Mouse (Mus musculus): ENCODE results near the gene Mfap5. TPM values are rescaled to one million over a fixed set of nuclear protein-coding genes. Genes with fewer than 3 reads are reported as not detected.
A peak's percentile ranks its signal among the peaks of the same experiment; 100 is the strongest.
"Not testable (repeated sequence)": the region's sequence is repeated elsewhere in the genome, so short reads cannot be mapped to it uniquely, and the experiment has no call there.

Mfap5 gene
- polyA plus RNA-seq (2015; fragmentation: Nextera tagmentation; extraction: Ambion mirVana): 32.9 and 36.3 TPM in 2 replicates

DNA sequence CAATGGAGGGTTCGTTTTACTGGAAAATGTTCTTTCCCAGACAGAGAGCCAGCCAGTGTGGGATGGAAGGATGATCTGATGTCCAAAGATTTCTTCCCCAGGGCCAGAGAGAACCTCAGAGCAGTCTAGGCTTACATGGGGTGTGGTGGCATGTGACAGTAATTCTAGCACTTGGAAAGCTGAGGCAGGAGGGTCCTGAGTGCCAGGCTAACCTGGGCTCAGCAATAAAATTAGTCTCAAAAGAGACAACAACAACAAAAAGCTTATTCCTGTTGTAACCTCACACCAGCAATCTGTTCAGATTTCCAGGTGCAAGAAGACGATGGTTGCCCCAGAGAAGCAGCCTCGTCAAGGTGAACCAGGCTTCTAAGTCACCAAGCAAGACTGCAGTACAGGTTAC is at the start of gene Mfap5:
TSS of gene Mfap5 (plus strand) at position 301 of the 400 bp plus-strand sequence.
- no peak within 1 kb of the TSS for H3K4me3 ChIP-seq
- no peaks in the 10 kb centered on the region for H3K9me3 ChIP-seq (replicated peaks)
- H3K4me1 ChIP-seq (replicated peaks): no peaks in the 10 kb centered on the region
- H3K4me2 ChIP-seq: no peak within 1 kb of the TSS
- ATAC-seq (replicated peaks; ENCODE audit: insufficient number of reproducible peaks, insufficient read depth, low FRiP score, low read depth): no peak
- 87% methylated on average over 3 of the region's 3 CpGs for WGBS
- no peaks in the 10 kb centered on the region for H3K36me3 ChIP-seq
- H3K27ac ChIP-seq: no peak within 1 kb of the TSS
- H3K27me3 ChIP-seq: no peaks in the 10 kb centered on the region; the same call in 1 of the 2 replicates
- no peak within 1 kb of the TSS for H3K9ac ChIP-seq

DNA sequence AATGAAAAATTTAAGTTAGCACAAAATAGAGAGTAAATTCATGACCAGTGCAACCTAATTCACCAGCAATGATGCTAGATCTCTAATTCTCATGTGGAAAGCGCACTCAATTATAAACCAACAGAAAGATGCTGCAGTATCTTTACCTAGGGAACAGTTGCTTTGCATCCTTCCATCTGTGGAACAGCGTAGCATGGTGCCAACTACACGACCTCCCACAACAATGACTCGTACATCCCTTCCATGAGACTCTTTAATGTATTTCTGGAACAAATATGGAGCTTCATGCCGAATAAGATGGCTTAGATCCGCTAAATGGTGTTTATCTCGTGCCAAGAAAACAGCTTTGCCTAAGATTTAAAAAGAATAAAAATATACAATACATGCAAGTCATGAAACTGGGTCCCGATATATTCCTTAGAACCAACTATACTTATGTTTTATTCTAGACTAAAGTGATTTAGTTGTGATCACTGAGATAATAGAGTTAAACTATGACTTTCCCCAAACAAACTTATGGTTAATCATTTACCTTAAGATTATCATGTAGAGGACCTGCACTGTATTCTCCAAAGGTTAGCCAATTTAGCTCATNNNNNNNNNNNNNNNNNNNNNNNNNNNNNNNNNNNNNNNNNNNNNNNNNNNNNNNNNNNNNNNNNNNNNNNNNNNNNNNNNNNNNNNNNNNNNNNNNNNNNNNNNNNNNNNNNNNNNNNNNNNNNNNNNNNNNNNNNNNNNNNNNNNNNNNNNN is 46.5 kb upstream of the Mfap5 start:
- Histone ChIP-seq H3K4me1 (replicated peaks) (no peaks in the 10 kb centered on the region), H3K9ac (no peak overlapping the region), H3K4me2 (no peak overlapping the region), H3K4me3 (no peak overlapping the region), H3K27ac (no peak overlapping the region), H3K36me3 (no peaks in the 10 kb centered on the region), H3K27me3 (no peaks in the 10 kb centered on the region), H3K9me3 (replicated peaks) (no peaks in the 10 kb centered on the region)
- ATAC-seq (replicated peaks; ENCODE audit: insufficient number of reproducible peaks, insufficient read depth, low FRiP score, low read depth): no peak
- WGBS: 87% methylated on average over 8 of the region's 8 CpGs

DNA sequence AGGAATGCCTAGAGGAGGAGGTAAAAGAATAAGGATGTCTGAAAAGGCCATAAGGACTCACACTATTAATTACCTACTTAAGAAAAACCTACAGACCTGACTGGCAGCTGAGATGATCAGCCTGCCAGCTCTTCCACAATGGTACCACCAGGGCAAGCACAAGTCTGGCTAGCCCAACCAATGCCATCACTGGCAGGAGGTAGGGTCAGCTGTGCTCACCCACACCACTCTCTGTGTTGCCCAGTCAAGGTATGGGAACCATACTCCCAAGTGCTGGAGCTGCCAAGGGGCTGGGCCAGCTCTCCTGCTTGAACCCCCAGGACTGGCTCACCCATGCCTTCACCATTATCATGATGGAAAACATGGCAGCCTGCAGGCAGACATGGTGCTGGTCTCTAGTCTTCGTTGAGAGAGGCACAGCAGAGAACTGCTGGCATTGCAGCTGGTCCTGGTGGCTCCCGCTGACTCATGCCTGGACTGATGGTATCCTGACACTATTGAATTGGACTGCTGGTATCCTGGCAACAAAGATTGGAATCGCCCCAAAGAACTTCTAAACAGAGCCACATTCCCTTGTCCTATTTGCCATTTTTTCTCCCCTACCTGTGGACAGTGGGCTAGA is 39.4 kb upstream of the Mfap5 start:
- Histone ChIP-seq H3K4me1 (replicated peaks) (no peaks in the 10 kb centered on the region), H3K9me3 (replicated peaks) (no peaks in the 10 kb centered on the region), H3K4me3 (no peak overlapping the region), H3K4me2 (no peak overlapping the region), H3K9ac (no peak overlapping the region), H3K27me3 (no peaks in the 10 kb centered on the region), H3K36me3 (no peaks in the 10 kb centered on the region), H3K27ac (no peak overlapping the region)
- WGBS: 78% methylated on average over 3 of the region's 3 CpGs
- ATAC-seq (replicated peaks; ENCODE audit: insufficient number of reproducible peaks, insufficient read depth, low FRiP score, low read depth): no peak

- Histone ChIP-seq H3K4me1 (replicated peaks) (no peaks in the 10 kb centered on the region), H3K4me3 (no peak overlapping the region), H3K27ac (no peak overlapping the region), H3K27me3 (no peaks in the 10 kb centered on the region), H3K9ac (no peak overlapping the region), H3K9me3 (replicated peaks) (no peaks in the 10 kb centered on the region), H3K36me3 (no peaks in the 10 kb centered on the region), H3K4me2 (no peak overlapping the region)
- WGBS: 87% methylated on average over 15 of the region's 15 CpGs
- no peak for ATAC-seq (replicated peaks; ENCODE audit: insufficient number of reproducible peaks, insufficient read depth, low FRiP score, low read depth)
Measured at GRCm38 (mm10) chr6:122469030-122469640, 36.5 kb upstream of the Mfap5 start.

DNA sequence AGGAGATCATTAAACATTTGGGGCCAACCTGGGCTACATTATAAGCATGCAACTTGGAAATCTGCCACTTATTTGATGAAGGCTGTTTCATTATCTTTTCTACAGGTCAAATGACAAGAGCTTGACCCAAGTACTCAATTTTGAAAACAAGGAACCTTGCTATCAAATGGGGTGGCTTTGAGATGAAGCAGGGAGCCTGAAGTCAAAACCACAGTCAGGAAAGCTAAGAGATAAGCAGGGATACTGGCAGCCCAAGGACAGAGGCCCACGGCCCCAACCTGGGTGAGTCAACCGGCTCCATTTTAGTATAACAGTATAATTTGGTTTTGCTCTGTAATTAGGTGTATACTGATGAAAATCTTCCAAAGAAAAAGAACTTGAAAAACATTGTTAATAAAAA is 35.4 kb upstream of the Mfap5 start:
- 58% methylated on average over 2 of the region's 2 CpGs for WGBS
- H3K4me1 ChIP-seq (replicated peaks): no peaks in the 10 kb centered on the region
- H3K36me3 ChIP-seq: no peaks in the 10 kb centered on the region
- H3K9ac ChIP-seq: no peak overlapping the region
- no peak overlapping the region for H3K4me3 ChIP-seq
- no peaks in the 10 kb centered on the region for H3K9me3 ChIP-seq (replicated peaks)
- H3K27ac ChIP-seq: no peak overlapping the region
- no peak overlapping the region for H3K4me2 ChIP-seq
- no peak for ATAC-seq (replicated peaks; ENCODE audit: insufficient number of reproducible peaks, insufficient read depth, low FRiP score, low read depth)
- H3K27me3 ChIP-seq: no peaks in the 10 kb centered on the region

DNA sequence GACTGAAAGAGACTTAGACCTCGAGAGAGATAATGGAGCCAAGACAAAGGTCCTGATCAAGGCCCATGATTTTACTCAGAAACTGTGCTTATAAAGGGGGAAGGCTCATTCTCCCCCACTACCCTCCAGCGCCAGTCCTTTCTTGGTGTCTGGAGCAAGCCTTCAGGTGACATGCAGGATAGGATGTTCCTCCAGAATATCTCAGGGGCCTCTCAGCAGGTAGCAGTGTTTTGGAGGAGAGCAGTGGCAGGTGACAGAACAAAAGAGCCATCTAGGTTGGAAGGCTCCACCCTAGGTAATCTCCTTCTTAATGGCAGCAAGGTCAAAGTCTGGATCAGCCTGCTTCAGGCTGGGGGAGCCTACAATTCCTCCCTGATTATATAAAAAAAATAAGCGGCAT is 34.2 kb upstream of the Mfap5 start:
- H3K9me3 ChIP-seq (replicated peaks); H3K9ac ChIP-seq; H3K27ac ChIP-seq; H3K4me2 ChIP-seq; H3K27me3 ChIP-seq; ATAC-seq (replicated peaks; ENCODE audit: insufficient number of reproducible peaks, insufficient read depth, low FRiP score, low read depth); H3K36me3 ChIP-seq; H3K4me1 ChIP-seq (replicated peaks); H3K4me3 ChIP-seq: not testable (repeated sequence)
- 77% methylated on average over 3 of the region's 3 CpGs for WGBS

DNA sequence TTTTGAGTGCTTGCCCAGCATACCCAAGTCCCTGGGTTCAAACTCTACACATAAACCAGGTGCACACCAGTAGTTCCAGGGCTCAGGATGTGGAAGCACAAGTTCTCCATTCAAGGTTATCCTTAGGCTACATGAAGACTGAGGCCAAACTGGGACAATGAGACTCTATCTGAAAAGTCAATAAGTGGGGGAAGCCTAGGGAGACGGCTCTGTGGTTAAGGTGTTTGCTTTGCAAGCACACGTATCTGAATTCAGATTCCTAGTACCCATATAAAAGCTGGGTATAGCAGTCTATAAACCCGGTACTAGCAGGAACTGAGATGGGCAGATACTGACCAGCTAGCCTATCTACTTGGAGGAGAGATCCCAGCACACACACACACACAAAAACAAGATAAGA is 27.6 kb upstream of the Mfap5 start:
- Histone ChIP-seq H3K36me3 (no peaks in the 10 kb centered on the region), H3K4me1 (replicated peaks) (no peaks in the 10 kb centered on the region), H3K27ac (no peak overlapping the region), H3K4me2 (no peak overlapping the region), H3K9me3 (replicated peaks) (no peaks in the 10 kb centered on the region), H3K9ac (no peak overlapping the region), H3K4me3 (no peak overlapping the region), H3K27me3 (no peaks in the 10 kb centered on the region)
- 68% methylated on average over 3 of the region's 3 CpGs for WGBS
- ATAC-seq (replicated peaks; ENCODE audit: insufficient number of reproducible peaks, insufficient read depth, low FRiP score, low read depth): no peak

DNA sequence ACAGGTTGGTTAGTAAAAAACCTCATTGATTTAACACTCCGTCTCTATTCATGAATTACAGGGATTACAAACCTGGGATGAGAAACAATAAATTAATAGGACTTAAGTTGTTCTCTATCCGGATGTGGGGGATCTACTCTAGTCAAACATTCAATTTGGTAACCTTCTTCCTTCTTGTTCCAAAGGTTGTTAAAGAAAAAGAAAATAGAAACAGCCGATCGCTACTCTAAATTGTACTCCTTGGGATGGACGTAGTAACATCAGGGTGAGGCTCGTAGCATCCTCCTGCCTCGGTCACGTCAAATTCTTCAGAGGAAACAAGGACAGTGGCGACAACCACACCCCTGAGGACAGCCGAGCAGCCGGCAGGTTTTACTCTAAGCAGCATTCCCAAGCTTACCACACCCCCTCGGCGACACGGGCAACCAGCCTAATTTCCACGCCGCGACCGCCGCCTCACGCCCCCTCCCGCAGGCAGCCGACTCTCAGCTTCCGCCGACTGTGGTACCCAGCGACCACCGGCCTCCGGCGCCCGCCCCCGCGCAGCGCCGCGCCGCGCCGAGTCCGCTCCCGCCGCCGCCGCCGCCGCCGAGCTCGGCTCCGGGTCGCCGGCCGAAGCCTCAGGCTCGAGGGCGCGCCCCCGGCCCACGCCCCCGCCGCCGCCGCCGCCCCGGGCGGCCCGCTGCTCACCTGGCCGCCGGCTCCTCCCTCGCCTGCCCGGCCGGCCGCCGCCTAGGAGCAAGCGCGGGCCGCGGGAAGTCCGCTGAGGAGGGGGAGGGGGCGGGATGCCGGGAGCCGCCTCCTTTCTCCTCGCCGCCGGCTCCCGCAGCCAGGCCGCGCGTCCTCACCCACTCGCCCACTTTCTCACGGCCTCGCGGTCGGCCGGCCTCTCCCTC is 20.0 kb upstream of the Mfap5 start:
- no peak overlapping the region for H3K27ac ChIP-seq
- peak; percentile 60 for ATAC-seq (replicated peaks; ENCODE audit: insufficient number of reproducible peaks, insufficient read depth, low FRiP score, low read depth)
- 3% methylated on average over 71 of the region's 91 CpGs for WGBS
- peak overlapping the region; percentile 80 for H3K4me3 ChIP-seq
- peak overlapping the region; percentile 98 for H3K4me2 ChIP-seq
- no peaks in the 10 kb centered on the region for H3K9me3 ChIP-seq (replicated peaks)
- peak overlapping the region; percentile 65 for H3K9ac ChIP-seq
- H3K4me1 ChIP-seq (replicated peaks): 0 out of 2 replicates have a peak, but pooled peaks cover 2% of the 10 kb centered on the region
- H3K36me3 ChIP-seq: no peaks in the 10 kb centered on the region
- peaks cover 48% of the 10 kb centered on the region for H3K27me3 ChIP-seq

GRCm38 (mm10) chr6:122486297-122487117 is 19.1 kb upstream of the Mfap5 start:
- peaks cover 48% of the 10 kb centered on the region for H3K27me3 ChIP-seq
- ATAC-seq (replicated peaks; ENCODE audit: insufficient number of reproducible peaks, insufficient read depth, low FRiP score, low read depth): peak; percentile 64
- peak overlapping the region; percentile 98 for H3K4me2 ChIP-seq
- no peak overlapping the region for H3K27ac ChIP-seq
- H3K9ac ChIP-seq: peak overlapping the region; percentile 65
- no peaks in the 10 kb centered on the region for H3K36me3 ChIP-seq
- H3K4me3 ChIP-seq: peak overlapping the region; percentile 80
- 1% methylated on average over 82 of the region's 111 CpGs for WGBS
- no peaks in the 10 kb centered on the region for H3K9me3 ChIP-seq (replicated peaks)
- H3K4me1 ChIP-seq (replicated peaks): 0 out of 2 replicates have a peak, but pooled peaks cover 6% of the 10 kb centered on the region

DNA sequence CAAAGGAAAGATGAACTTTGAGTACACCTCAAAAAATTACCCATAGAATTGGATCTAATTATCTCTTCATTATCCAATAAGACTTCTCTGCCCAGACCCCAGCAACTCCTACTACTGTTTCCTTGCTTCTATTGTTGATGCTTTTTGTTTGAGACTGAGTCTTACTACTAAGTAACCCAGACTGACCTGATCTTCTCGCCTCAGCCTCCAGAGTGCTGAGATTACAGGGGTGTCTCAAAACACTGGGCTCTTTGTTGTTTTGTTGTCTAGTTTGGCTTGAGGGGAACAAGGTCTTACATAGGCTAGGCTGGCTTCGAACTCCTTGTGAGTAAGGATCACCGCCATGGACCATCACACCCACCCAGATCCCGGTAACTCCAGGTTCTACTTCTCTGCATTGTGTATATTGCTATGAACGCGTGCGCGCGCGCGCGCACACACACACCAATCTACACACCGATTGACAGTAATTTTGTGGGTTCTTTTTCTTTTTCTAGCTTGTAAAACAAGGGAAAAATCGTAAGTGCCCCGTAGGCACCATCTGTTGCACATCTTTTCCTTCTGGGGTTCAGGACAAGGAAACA is 14.6 kb upstream of the Mfap5 start:
- Histone ChIP-seq H3K9ac (peak overlapping the region; percentile 41), H3K36me3 (no peaks in the 10 kb centered on the region), H3K27ac (no peak overlapping the region), H3K9me3 (replicated peaks) (no peaks in the 10 kb centered on the region), H3K4me3 (peak overlapping the region; percentile 48), H3K27me3 (peaks cover 34% of the 10 kb centered on the region), H3K4me2 (peak overlapping the region; percentile 77), H3K4me1 (replicated peaks) (peaks cover 28% of the 10 kb centered on the region)
- ATAC-seq (replicated peaks; ENCODE audit: insufficient number of reproducible peaks, insufficient read depth, low FRiP score, low read depth): no peak
- WGBS: 23% methylated on average over 15 of the region's 15 CpGs
